Mouse (Mus musculus): Measurements from ENCODE around the gene Mki67. TPM values are rescaled to one million over a fixed set of nuclear protein-coding genes. Genes with fewer than 3 reads are reported as not detected.

The Mki67 gene
- polyA plus RNA-seq, 1 experiment, result 0.28 TPM

DNA sequence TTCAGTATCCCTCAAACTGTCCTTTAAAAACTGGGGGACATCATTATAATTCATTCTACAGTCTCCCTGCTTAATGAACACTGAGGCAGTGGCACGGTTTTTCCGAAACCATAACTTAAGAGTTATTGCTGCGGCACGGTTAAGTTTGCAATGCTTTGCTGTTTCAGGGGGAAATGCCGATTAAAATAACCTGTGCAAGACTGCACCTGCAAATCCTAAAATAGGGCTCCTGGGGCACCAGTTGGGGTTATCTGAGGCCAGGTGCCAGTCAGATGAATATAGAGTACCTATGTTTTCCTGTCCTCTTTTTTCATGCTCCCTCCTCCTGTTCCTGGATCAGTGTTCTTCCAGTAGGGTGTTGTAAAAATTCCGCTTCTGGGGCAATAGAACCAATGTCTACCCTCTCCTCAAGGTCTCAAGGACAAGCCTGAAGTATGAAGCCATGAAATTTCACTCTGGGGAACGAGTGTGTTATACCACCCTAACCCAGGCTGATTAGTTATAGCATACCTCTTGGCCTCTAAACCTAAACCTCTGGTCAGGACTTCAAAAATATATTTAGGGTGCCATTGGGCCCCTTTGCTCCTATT is 902 bp upstream of the Mki67 start:
- DNase-seq, result no peak
- H3K27ac ChIP-seq (ENCODE audit: insufficient read depth, low read depth, low read length), result no peak overlapping the region
- H3K4me1 ChIP-seq (ENCODE audit: control insufficient read depth, insufficient read depth, low read length), result no peaks in the 10 kb centered on the region
- H3K36me3 ChIP-seq (ENCODE audit: control insufficient read depth, insufficient read depth, low read length), result no peaks in the 10 kb centered on the region
- 0 out of 2 replicates have a peak overlapping the region, but pooled peaks have one; percentile 11 for H3K4me3 ChIP-seq (ENCODE audit: insufficient read depth, low read depth, low read length)
- H3K27me3 ChIP-seq (replicated peaks; ENCODE audit: control insufficient read depth, insufficient read depth, low read length), result no peaks in the 10 kb centered on the region
- no peak for TF ChIP-seq CTCF (conservative IDR thresholded peaks at IDR 0.05; ENCODE audit: insufficient read depth, insufficient read length, low read depth, low read length)
- no peak for TF ChIP-seq POLR2A (IDR thresholded peaks at IDR 0.05; ENCODE audit: low read depth, low read length)
- 28% methylated on average over 7 of the region's 7 CpGs for WGBS

DNA sequence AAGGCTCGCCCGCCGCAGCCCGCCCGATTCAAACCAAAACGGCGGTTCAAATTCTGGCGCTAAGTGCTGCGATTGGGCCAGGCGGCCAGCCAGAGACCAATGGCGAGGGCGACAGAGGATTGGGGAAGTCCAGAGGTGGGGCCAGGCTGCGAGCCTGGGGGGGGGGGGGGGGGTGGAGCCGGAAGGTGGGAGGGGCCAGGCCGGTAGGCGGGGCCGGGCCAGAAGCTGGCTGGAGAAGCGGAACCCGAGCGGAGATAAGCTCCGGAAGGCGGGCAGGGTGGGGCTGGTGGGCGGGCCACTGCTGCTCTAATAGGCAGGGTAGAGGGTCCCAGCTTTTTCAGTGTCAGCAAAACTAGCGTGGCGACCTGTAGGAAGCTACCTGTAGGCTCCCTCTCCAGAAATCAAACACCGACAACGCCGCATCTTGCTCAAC is 300 bp upstream of the Mki67 start:
- peak; percentile 93 for DNase-seq
- Histone ChIP-seq H3K27ac (ENCODE audit: insufficient read depth, low read depth, low read length) (no peak overlapping the region), H3K27me3 (replicated peaks; ENCODE audit: control insufficient read depth, insufficient read depth, low read length) (no peaks in the 10 kb centered on the region), H3K4me1 (ENCODE audit: control insufficient read depth, insufficient read depth, low read length) (no peaks in the 10 kb centered on the region), H3K4me3 (ENCODE audit: insufficient read depth, low read depth, low read length) (peak overlapping the region; percentile 67), H3K36me3 (ENCODE audit: control insufficient read depth, insufficient read depth, low read length) (no peaks in the 10 kb centered on the region)
- 1% methylated on average over 26 of the region's 28 CpGs for WGBS
- TF ChIP-seq POLR2A (IDR thresholded peaks at IDR 0.05; ENCODE audit: low read depth, low read length) (no peak), CTCF (conservative IDR thresholded peaks at IDR 0.05; ENCODE audit: insufficient read depth, insufficient read length, low read depth, low read length) (no peak)

DNA sequence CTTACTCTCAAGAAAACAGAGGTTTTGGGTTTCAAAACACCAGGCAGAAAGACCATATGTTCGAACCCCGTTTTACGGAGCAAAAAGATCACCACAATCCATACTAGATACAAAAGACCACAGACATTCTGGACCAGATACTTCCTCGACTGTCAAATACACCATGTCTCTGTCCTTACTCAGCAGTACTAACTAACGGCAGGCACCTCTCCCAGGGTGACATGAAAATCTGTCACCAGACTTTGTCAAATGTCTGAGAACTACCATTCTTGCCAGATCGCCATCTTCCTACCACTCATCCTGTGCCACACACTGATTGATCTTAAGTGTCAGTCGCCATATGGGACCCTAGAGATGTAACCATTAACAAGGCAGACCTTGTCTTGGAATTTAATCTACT is 995 bp downstream of the Mki67 start:
- no peak for TF ChIP-seq CTCF (conservative IDR thresholded peaks at IDR 0.05; ENCODE audit: insufficient read depth, insufficient read length, low read depth, low read length)
- TF ChIP-seq POLR2A (IDR thresholded peaks at IDR 0.05; ENCODE audit: low read depth, low read length), result no peak
- no peak overlapping the region for H3K27ac ChIP-seq (ENCODE audit: insufficient read depth, low read depth, low read length)
- 27% methylated on average over 7 of the region's 7 CpGs for WGBS
- no peaks in the 10 kb centered on the region for H3K4me1 ChIP-seq (ENCODE audit: control insufficient read depth, insufficient read depth, low read length)
- no peak for DNase-seq
- no peaks in the 10 kb centered on the region for H3K36me3 ChIP-seq (ENCODE audit: control insufficient read depth, insufficient read depth, low read length)
- no peaks in the 10 kb centered on the region for H3K27me3 ChIP-seq (replicated peaks; ENCODE audit: control insufficient read depth, insufficient read depth, low read length)
- H3K4me3 ChIP-seq (ENCODE audit: insufficient read depth, low read depth, low read length), result no peak overlapping the region; the same call in 1 of the 2 replicates

DNA sequence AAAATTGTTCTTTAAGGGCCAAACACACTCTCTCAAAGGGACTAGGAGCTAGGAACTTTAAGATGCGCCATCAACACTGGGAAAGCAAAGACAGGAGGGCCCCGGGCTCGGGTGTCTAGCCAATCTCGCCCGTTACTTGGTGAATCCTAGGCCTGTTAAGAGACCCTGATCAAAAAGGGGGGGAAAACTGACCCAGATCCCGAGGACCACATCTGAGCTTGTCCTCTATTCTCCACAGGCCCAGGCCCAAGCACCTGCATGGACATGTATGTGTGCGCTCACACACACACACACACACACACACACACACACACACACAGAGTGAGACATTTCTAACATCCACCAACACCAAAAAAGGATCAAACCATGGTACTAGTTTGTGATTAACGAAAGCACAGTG is 2.8 kb downstream of the Mki67 start:
- no peaks in the 10 kb centered on the region for H3K4me1 ChIP-seq (ENCODE audit: control insufficient read depth, insufficient read depth, low read length)
- TF ChIP-seq CTCF (conservative IDR thresholded peaks at IDR 0.05; ENCODE audit: insufficient read depth, insufficient read length, low read depth, low read length), result no peak
- TF ChIP-seq POLR2A (IDR thresholded peaks at IDR 0.05; ENCODE audit: low read depth, low read length), result no peak
- WGBS, result 86% methylated on average over 8 of the region's 8 CpGs
- no peak overlapping the region for H3K4me3 ChIP-seq (ENCODE audit: insufficient read depth, low read depth, low read length)
- H3K27ac ChIP-seq (ENCODE audit: insufficient read depth, low read depth, low read length), result no peak overlapping the region
- H3K27me3 ChIP-seq (replicated peaks; ENCODE audit: control insufficient read depth, insufficient read depth, low read length), result no peaks in the 10 kb centered on the region
- H3K36me3 ChIP-seq (ENCODE audit: control insufficient read depth, insufficient read depth, low read length), result no peaks in the 10 kb centered on the region
- no peak for DNase-seq

DNA sequence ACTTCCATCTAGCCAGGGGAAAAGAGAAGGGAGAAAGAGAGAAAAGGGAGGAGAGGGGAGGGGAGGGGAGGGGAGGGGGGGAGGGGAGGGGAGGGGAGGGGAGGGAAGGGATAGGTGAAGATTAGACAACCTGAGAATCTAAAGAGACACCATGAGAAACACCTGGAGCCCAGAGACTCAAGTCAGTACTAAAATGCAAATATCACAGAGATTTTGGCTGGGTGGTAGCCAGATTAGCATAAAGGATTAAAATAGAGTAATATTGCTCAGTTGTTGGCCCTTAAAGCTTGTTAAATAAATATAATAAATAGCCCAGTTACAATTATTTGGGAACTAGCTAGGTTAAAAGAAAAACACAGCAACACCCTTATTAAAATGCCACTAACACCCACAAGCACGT is 3.6 kb downstream of the Mki67 start:
- no peak overlapping the region for H3K4me3 ChIP-seq (ENCODE audit: insufficient read depth, low read depth, low read length)
- H3K36me3 ChIP-seq (ENCODE audit: control insufficient read depth, insufficient read depth, low read length), result no peaks in the 10 kb centered on the region
- DNase-seq, result no peak
- TF ChIP-seq POLR2A (IDR thresholded peaks at IDR 0.05; ENCODE audit: low read depth, low read length), result no peak
- no peak for TF ChIP-seq CTCF (conservative IDR thresholded peaks at IDR 0.05; ENCODE audit: insufficient read depth, insufficient read length, low read depth, low read length)
- H3K27me3 ChIP-seq (replicated peaks; ENCODE audit: control insufficient read depth, insufficient read depth, low read length), result no peaks in the 10 kb centered on the region
- 100% methylated on average over 1 of the region's 1 CpGs for WGBS
- no peak overlapping the region for H3K27ac ChIP-seq (ENCODE audit: insufficient read depth, low read depth, low read length)
- H3K4me1 ChIP-seq (ENCODE audit: control insufficient read depth, insufficient read depth, low read length), result no peaks in the 10 kb centered on the region

DNA sequence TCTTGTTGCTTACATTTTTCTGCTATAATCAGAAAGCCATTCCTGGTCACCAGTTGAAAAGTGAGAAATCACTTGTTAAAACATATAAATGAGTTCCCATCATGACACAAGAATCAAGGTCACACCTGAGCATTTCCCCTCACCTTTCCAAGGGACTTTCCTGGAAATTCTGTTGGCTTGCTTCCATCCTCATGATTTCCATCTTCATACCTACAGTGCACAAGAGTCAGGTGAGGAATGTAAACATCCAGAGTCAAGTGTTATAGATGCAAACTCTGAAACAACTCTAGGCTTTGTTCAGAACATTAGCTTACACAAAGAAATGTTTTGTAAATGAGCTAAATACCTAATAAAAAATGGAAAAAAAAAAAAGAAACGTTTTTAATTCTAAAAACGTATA is 5.5 kb downstream of the Mki67 start:
- DNase-seq, result no peak
- Histone ChIP-seq H3K27ac (ENCODE audit: insufficient read depth, low read depth, low read length) (no peak overlapping the region), H3K36me3 (ENCODE audit: control insufficient read depth, insufficient read depth, low read length) (no peaks in the 10 kb centered on the region), H3K4me3 (ENCODE audit: insufficient read depth, low read depth, low read length) (no peak overlapping the region), H3K27me3 (replicated peaks; ENCODE audit: control insufficient read depth, insufficient read depth, low read length) (no peaks in the 10 kb centered on the region), H3K4me1 (ENCODE audit: control insufficient read depth, insufficient read depth, low read length) (no peaks in the 10 kb centered on the region)
- TF ChIP-seq POLR2A (IDR thresholded peaks at IDR 0.05; ENCODE audit: low read depth, low read length) (no peak), CTCF (conservative IDR thresholded peaks at IDR 0.05; ENCODE audit: insufficient read depth, insufficient read length, low read depth, low read length) (no peak)
- WGBS, result 62% methylated on average over 2 of the region's 2 CpGs

DNA sequence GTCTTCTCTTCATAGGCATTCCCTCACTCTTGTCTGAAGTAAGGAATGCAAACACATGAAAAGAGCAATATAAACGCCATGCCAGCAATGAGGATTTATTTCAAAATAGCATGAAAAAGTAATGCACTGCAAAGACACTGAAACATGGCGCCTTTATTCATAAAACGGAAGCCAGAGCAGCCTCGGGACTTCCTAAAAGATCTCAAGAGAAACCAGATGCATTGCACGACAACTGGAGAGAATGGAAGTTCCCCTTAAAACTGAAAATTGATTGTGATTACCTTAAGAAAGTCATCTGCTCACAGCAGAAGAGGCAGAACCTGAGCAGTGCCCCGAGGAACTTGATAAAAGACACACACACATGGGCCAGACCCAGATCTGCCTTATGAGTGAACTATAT is 10.4 kb downstream of the Mki67 start:
- TF ChIP-seq POLR2A (IDR thresholded peaks at IDR 0.05; ENCODE audit: low read depth, low read length) (no peak), CTCF (conservative IDR thresholded peaks at IDR 0.05; ENCODE audit: insufficient read depth, insufficient read length, low read depth, low read length) (no peak)
- no peaks in the 10 kb centered on the region for H3K36me3 ChIP-seq (ENCODE audit: control insufficient read depth, insufficient read depth, low read length)
- no peak overlapping the region for H3K4me3 ChIP-seq (ENCODE audit: insufficient read depth, low read depth, low read length)
- no peak for DNase-seq
- H3K27ac ChIP-seq (ENCODE audit: insufficient read depth, low read depth, low read length), result no peak overlapping the region
- 92% methylated on average over 6 of the region's 6 CpGs for WGBS
- H3K27me3 ChIP-seq (replicated peaks; ENCODE audit: control insufficient read depth, insufficient read depth, low read length), result no peaks in the 10 kb centered on the region
- H3K4me1 ChIP-seq (ENCODE audit: control insufficient read depth, insufficient read depth, low read length), result no peaks in the 10 kb centered on the region

Data from kidney, adult 2 months (tissue).